Mouse (Mus musculus) right cerebral cortex, adult 2 months (tissue): ENCODE data around the gene Rlbp1.
A peak's percentile ranks its signal among the peaks of the same experiment; 100 is the strongest.

ENCODE experiments used
- DNase-seq, 2 experiments: peaks; one replicate each; pipeline ENCODE4 v3.0.0; 2021 to 2022; ENCODE audit warnings: low spot score in 2 of 2

Gene Rlbp1

GRCm38 (mm10) chr7:79376516-79377275, 10.2 kb downstream of the Rlbp1 start:
- no peak for DNase-seq

GRCm38 (mm10) chr7:79375594-79375993, 11.3 kb downstream of the Rlbp1 start:
- DNase-seq: no peak

GRCm38 (mm10) chr7:79374017-79374416, 12.8 kb downstream of the Rlbp1 start:
- DNase-seq: no peak

GRCm38 (mm10) chr7:79371321-79371879, 15.4 kb downstream of the Rlbp1 start:
- peak; percentile 74 to 82 for DNase-seq

GRCm38 (mm10) chr7:79369416-79369815, 17.4 kb downstream of the Rlbp1 start:
- no peak for DNase-seq

DNA sequence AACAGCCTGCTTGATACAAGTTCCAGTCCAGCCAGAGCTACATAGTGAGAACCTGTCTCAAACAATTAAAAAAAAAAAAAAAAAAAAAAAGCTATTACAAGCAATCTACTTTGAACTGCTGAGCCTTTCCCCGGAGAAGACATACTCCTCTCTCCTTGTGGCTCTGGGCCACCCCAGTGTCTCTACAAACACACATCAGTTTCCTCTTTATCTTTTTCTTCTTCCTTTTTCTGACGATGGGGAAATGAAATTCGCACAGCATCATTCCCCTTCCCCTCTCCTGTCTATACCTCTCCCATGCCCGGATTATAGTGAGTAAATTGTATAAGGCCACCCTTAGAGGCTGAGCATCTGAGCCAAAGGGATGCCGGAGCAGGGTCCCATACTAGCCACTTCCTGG, 18.2 kb downstream of the Rlbp1 start:
- DNase-seq: no peak

GRCm38 (mm10) chr7:79363370-79364043, 23.3 kb downstream of the Rlbp1 start:
- DNase-seq: no peak

DNA sequence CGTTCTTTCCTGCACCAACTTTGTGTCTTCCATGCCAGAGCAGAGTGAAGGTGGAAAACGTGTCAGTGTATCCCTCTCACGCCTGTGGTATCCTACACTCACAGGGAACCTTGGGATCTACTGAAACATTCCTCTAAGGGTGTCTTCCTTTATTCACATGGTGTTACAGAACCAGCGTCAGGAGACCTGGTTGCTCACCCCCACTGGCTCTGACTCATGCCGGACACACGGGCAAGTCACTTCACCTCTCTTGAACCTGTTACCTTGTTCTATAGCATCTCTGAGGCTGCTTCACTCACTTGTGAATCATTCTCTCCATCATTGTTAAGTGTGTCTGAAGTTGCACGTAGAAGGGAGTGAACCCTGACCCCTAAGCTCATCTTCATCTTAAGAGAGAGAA, 24.0 kb downstream of the Rlbp1 start:
- no peak for DNase-seq

GRCm38 (mm10) chr7:79362208-79362607, 24.6 kb downstream of the Rlbp1 start:
- no peak for DNase-seq

DNA sequence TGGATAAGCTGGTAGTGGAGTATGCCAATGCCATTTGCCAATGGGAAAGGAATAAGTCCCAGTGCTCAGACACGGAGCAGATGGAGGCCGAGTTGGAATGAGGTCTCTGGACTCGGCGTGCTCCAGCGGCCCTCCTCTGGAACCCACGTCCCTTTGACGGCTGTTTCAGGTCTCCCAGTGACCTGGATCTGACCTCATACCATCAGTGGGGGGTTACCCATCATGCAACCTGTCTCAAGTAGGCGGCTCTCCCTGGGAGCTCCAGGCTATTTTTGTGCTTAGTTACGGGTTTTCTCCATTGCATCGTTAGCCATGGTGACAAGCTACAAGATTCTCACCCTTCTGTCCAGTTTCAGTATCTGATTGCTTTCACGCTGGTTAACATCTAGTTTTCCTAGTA, 26.8 kb downstream of the Rlbp1 start:
- DNase-seq: peak in 1 of 2 experiments; percentile 50

- no peak for DNase-seq
These were observed 27.7 kb downstream of the Rlbp1 start for GRCm38 (mm10) chr7:79359183-79359435.

DNA sequence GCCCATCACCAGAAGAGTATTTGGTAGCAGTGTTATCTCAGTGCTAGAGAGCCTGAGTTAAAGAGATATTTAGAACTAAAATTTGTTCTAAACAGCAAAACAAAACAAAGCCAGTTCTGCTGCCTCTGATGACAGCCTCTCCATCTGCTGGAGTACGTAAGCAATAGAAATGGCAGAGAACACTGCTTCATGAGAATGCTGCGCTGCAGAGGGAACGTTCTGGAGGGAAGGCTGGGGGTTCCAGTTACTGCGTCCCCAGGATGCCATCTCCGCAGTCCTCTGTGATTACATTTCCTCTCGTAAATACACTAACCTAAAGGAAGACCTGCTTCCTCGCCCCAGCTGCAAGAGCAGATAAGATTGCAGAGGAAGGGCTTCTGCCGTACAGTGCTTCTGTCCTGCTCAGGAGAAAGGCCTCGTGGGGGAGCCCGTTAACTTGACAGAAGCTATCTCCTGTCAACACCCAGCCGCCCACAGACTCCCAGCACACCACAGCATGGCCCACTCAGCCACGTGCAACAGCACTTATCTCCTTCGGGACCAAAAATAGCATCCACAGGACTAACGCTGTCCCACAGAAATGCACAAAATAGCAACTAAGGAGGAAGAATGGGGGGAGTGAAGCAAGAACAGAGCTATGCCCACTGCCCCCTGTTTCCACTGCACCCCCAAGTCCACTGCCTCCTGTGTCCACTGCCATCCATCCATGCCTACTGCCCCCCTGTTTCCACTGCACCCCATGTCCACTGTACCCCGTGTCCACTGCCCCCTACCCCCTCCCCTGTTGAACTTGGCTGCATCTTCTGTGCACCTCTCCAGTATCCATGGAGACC, 28.3 kb downstream of the Rlbp1 start:
- peak; percentile 91 to 92 for DNase-seq

- DNase-seq: peak; percentile 87 to 92
These were observed 37.0 kb downstream of the Rlbp1 start for GRCm38 (mm10) chr7:79349738-79350386.

DNA sequence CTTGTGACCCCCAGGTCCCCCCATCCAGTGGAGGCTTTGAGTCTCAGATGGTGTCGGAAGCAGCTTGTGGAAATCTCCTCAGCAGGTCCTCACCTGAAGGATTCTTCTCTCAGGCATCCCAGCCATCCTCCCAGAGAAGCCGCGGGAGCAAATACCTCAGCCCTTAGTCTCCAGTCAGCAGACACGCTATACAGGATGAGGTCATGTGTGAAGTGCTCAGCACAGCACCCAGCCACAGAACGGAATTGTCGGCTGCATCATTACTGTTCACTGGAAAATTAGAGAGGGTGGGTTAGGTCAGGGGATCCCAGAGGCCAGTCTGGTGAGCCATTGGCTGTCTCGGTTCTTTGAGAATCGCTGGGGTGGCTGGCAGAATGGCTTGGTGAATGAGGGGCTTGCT, 38.0 kb downstream of the Rlbp1 start:
- no peak for DNase-seq

DNA sequence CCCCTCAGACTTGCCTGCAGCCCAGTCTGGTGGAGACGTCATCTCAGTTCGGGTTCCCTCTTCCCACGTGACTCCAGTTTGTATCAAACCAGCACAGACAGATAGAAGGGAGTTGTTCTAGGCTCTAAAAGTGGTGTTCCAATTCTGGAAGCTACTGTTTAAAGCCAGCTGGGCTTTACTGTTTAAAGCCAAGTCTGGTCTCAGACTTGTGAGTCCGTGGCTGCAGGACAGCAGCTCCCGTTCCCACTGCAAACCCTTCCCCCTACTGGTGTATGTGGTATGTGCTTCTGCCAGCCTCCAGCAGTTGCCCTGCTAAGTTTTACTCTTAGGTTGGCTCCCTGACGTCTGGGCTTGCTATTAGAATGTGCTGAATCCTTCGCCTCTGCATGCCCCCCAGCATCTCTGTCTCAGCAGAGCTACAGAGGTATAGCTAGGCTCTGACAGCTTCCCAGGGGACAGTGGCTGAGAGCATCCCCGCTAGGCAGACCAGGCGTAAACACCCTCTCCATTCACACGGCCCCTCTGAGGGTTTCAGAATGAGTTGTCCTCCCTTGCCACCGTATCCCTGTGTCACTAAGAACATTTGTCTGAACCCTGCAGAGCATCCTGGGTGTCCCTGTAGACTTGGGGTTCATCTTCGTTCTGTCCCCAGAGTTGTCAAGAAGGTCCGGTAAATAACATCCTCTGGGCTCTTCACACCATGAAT, 39.6 kb downstream of the Rlbp1 start:
- no peak for DNase-seq

- no peak for DNase-seq
These were observed 40.2 kb downstream of the Rlbp1 start for GRCm38 (mm10) chr7:79346555-79347075.

DNA sequence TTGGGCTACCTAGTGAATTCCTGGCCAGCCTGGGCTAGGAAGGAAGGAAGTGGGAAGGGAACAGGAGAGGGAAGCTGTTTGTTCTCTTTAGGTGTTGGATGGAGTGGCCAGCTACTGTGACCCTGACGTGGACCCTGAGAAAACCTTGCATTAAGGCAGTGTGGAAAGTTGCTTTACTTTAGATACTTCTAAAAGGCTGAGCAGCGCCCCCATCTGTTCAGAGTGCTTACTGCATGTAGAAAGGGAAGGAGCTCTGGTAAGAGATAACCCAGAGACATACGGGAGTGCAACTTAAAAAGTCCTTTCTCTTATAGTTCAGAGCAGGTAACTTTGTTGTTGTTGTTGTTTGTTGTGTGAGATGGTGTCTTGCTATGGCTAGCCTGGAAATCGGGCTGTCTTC, 40.9 kb downstream of the Rlbp1 start:
- peak; percentile 66 to 68 for DNase-seq

DNA sequence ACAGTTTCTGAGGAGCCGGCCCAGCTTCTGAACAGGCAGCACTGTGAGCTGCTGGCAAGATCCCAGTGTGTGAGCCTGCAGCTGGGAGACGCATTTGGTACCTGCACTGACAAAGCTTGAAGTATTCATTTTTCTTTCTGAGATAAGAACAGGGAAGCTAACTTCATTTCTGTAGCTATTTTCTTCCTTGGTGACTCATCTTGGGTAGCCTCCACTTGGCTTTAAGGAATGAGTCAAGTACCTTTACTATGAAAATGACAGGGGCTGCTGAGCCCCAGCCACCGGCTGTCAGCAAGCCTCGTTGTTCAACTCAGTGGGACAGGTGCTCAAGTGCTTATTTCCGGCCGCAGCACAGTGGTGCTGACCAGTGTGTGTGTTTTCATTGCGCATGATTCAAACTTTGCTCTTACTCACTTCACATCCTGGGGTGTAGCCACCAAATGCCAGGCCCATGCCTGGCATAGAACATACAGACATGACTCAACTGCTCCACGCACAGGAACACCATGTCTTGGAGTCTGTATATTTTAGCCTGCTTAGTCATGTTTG, 50.4 kb downstream of the Rlbp1 start:
- DNase-seq: peak; percentile 62 to 76

- no peak for DNase-seq
These were observed 53.4 kb downstream of the Rlbp1 start for GRCm38 (mm10) chr7:79333419-79333818.

GRCm38 (mm10) chr7:79331197-79331596, 55.7 kb downstream of the Rlbp1 start:
- no peak for DNase-seq

GRCm38 (mm10) chr7:79328769-79329168, 58.1 kb downstream of the Rlbp1 start:
- no peak for DNase-seq
